Mouse (Mus musculus) left cerebral cortex, adult 9 months (tissue): ENCODE data around the gene Cavin2.
A peak's percentile ranks its signal among the peaks of the same experiment; 100 is the strongest.

ENCODE experiments used
- DNase-seq, 2 experiments: peaks; one replicate each; pipeline ENCODE4 v3.0.0; 2022; ENCODE audit warnings: low spot score in 2 of 2

Gene Cavin2

DNA sequence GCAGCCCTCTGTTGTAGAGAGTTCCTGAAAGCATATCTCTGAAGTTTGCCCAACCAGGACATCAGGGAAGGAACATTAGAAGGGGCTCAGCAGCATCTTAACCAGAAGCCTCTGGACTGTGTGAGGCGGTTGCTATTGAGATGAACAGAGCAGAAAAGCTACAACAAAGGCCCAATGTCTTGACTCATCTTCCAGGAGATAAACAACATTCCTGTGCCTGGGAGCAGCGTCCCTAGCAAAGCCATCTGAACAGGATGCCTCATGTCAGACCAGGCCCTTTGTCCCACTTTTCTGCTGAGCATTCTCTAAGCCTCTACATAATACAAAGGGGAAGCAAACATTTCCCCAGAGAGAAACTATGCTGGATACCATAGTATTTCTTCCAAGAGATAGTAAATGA lies 26.6 kb downstream of the Cavin2 start:
- DNase-seq, result no peak

DNA sequence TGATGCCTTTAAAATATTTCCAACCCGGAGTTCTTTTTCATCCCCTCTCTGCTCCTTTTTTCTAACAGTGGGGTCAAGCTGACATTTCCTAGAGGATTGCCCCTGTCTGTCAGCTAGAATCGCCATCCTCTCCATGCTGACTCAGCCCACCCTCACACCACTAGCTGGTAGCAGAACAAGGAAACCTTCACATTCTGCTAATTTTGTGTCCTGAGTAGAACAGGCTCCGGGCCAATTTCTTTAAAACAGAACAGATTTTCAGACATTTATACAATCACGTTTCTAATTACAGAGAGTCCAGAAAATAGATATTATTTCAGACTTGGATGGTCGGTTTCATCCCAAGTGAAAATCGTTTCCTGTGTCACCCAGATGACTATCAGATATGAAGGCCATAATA lies 34.6 kb downstream of the Cavin2 start:
- no peak for DNase-seq

DNA sequence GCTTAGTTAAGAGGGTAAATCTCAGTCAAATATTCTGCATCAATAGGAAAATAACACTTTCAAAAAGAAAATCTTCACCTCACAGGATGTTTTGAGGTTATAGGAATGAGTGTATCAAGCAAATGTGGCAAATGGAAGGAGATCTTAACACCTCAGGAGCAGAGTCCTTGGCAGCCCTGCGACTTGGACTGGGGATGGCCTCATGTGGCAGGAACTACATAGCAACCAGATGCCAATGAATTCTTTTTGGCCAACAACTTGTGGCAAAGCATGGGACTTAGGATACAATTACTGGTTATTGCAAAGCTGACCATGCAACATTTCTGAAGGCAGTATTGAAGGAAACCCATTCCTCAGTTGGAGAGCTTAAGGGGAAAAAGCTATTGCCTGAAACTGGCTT lies 39.6 kb downstream of the Cavin2 start:
- no peak for DNase-seq

DNA sequence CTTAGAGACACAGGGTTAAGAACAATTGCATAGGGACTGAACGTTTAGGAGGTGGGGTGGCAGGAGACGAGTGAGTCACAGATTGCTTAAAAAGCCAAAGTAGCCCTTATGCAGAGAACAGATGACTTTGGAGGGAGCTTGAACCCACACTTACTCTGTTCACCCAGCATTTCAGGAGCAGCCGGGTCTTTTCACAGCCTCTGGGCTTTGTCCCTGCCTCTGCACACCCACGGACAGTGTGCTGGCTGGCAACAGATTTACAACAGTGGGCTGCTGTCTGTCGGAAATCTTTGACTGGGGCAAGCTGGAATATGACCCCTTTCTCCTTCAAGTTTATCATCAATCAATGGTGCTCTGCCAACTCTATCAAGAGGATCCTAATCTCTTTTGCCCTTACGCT lies 44.1 kb downstream of the Cavin2 start:
- peak in 1 of 2 experiments; percentile 31 for DNase-seq

DNA sequence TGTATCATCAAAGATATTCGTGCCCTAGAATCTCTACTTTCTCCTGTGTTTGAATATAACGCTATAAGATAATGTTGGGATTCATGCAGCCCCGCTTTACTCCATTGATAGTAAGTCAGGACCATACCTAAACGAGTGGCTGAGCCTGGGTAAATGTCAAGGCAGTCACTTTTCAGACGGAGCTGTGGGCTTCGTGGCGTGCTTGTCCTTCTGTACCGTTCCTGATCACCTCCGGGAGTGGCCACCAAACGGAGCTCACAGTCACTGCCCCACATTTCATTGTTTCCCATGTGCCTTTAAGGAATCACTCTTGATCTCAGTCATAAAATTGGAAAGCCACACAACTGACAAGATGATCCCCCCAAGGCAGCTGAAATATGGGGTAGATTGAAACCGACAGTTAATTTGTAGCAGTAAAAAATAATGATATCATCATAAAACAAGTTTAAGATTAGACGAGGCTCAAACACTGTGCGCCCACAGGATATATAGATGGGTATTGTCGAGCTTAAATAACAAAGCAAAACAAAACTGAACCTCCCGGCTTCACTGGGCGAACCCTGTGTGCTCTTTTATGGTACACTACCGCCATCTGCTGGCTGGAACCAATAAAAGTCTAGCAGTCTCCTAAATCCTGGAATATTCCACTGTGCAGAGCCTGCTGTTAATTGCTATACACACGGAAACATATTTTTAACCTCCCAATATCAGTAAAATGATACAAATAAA lies 44.8 kb downstream of the Cavin2 start:
- peak; percentile 72 to 90 for DNase-seq

DNA sequence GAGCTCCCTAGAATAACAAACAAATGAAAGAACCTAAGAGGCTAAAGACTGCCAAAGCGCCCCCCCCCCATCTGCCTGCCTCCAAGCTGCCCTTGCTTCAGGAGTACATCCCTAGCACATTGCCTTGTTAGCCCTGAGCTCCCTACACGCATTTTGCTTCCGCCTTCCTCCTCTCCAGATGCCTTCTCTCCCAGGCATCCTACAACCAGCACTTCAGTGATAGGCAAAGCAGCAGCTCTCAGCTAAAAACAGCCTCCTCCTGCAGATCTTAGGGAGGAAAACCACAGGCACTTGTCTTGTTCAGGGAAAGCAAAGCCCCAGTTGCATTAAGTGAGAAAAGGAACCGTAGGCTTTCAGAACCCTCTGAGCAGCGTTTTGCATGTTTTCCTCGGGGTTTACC lies 45.4 kb downstream of the Cavin2 start:
- DNase-seq, result peak; percentile 60 to 75

DNA sequence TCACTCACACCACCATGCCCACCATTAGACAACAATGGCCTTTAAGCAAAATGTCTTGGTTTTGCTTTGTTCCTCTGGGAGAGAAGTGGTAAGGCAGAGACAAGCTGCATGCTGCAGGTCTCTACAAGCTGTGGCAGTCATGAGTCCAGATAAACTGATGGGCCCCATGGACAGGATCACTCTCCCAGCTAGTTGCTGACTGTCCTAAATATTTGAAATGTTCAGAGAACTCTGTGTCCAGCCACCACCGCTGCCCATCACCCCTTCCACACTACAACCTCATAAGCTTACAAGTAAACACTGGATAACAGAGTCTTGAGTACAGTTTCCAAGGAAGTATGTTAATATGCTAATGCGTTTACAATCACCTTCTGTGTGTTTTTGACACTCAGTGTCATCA lies 46.2 kb downstream of the Cavin2 start:
- DNase-seq, result no peak

DNA sequence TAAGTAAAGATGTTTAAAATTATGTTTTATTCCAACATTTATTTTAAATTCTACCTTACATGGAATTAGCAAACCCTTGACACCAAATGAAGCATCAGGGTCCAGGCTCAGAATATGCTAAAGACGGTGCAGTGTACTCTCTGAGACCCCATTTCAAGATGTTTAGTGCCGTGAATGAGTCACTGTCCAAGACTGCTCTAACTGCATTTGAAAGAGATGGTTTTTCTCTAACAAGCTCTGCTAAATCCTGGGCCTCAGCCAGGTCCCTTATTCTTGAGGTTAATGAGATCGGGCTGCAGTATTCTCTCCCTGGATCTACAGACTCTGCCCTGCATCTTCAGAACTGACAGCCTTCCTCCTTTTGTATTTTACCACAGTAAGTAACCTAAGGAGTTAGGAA lies 55.2 kb downstream of the Cavin2 start:
- no peak for DNase-seq

DNA sequence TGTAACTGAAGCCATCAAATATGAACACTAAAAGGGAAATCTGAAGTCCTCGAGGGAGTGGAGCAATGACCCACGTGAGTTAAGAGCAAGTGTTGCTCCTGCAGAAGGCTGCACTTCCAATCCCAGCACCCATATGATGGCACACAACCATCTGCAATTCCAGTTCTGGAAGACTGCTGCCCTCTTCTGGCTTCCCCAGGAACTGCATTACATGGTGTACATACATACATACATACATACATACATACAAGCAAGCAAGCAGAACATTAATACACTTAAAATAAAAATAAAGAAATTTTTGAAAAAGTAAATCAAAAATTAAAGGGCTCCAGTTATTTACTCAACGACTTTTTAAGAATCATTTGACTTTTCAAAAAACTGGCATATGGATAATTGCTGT lies 58.7 kb downstream of the Cavin2 start:
- DNase-seq, result no peak

DNA sequence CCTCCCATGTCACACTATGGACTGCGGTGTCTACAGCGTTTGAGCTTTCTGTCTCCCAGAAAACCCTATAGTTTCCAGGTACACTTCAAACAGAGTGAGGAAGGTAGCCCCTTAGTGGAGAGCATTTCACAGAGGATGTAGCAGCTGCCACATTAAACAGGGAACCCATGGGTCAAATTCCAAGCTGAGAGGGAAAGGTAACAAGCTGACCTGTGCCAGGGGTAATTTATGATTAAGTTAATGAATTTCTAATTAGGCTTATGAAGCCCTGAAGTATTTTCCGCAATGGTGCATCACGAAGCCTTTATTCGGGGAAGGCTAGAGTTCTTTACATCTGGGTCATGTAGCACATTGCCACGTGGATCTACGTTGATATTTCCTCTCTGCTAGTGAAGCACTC lies 59.7 kb downstream of the Cavin2 start:
- DNase-seq, result no peak

DNA sequence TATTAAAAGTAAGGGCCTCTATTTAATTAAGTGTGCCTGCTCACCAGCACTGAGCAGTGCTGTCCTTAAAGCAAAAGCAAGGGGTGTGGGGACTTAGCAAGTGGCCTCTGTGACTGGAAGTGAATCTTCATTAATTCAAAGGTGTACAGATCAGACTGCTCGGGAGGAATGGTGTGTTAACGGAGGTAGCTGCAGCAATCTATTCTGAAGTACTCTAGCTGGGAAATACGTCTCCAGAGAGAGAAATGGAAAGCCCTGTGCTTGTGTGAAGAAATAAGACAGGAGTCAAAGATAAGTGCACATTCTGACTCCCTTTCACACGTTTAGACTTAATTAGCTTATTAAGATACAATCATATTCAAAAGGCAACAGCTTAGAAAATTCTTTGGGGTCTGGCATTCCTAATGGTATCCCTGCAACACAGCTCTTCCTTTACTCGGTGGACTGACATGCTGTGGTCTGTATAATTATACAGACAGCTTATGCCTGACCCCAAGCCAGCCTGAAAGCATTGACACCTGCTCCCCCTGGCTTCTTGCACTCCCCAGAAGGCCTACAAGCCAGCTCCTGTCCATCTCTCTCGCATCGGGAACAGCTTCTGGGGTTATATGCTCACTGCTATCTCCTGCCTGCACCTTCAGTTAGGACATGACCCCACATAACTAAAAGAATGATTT lies 60.5 kb downstream of the Cavin2 start:
- DNase-seq, result no peak
